Mouse (Mus musculus): ENCODE results near the gene Rnaseh2b. TPM values are rescaled to one million over a fixed set of nuclear protein-coding genes. Genes with fewer than 3 reads are reported as not detected.

Gene Rnaseh2b
- total and polyA plus RNA-seq, 3 experiments, result 21.2 to 63.7 (median 53.6) TPM

DNA sequence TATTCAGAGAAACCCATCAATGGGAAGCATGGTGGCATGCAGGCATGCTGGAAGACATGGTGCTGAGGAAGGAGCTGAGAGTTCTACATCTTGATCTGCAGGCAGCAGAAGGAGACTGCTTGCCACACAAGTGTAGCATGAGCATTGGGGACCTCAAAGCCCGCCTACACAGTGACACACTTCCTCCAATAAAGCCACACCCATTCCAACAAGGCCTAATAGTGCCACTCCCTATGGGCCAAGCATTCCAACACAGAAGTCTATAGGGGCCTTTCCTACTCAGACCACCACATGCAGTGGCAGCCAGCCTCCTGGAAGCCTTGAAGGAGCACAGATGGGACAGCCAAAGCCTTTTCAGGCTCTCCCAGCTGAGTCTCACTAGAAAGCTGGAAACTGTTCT lies 46.8 kb downstream of the Rnaseh2b start:
- Histone ChIP-seq H3K27ac (ENCODE audit: insufficient read depth, low read depth) (no peak overlapping the region), H3K9me3 (replicated peaks; ENCODE audit: low read length) (no peaks in the 10 kb centered on the region), H3K4me3 (replicated peaks in 1 of 3; ENCODE audit: low read depth in 2 of 3, low read length in 2 of 3, poor library complexity in 1 of 3) (no peak overlapping the region), H3K27me3 (replicated peaks) (no peaks in the 10 kb centered on the region), H3K9ac (ENCODE audit: insufficient read depth, low read depth) (no peak overlapping the region), H3K79me2 (replicated peaks; ENCODE audit: control insufficient read depth, extremely low read depth, insufficient read depth, poor library complexity, severe bottlenecking) (no peaks in the 10 kb centered on the region), H3K36me3 (replicated peaks in 1 of 2; ENCODE audit: control insufficient read depth in 1 of 2, insufficient read depth in 1 of 2, low read length in 1 of 2) (peaks cover 0 to 39% of the 10 kb centered on the region in 2 experiments), H3K4me2 (ENCODE audit: insufficient read depth, low read depth, poor library complexity, severe bottlenecking) (no peak overlapping the region), H3K4me1 (ENCODE audit: control insufficient read depth in 1 of 2, insufficient read depth in 2 of 2) (peaks cover 0 to 18% of the 10 kb centered on the region in 2 experiments; a peak in 2 of 4 replicates)
- in situ Hi-C loops (cut with MboI; ENCODE audit: low pct_ligation_motif_present, low pct_unique_long_range_greater_than_20kb, low sequenced_read_pairs), result no loop called here
- TF ChIP-seq IRF4 (IDR thresholded peaks at IDR 0.05; ENCODE audit: low read depth, low read length) (no peak), NELFE (IDR thresholded peaks at IDR 0.05; ENCODE audit: low read depth, low read length) (no peak), MAFK (IDR thresholded peaks at IDR 0.05; ENCODE audit: insufficient replicate concordance, low read length) (no peak), ETS1 (conservative IDR thresholded peaks at IDR 0.05; ENCODE audit: low read depth, low read length) (no peak), JUN (IDR thresholded peaks at IDR 0.05; ENCODE audit: insufficient read depth, low read depth, low read length) (no peak), MXI1 (IDR thresholded peaks at IDR 0.05; ENCODE audit: low read depth, low read length) (no peak), KAT2A (IDR thresholded peaks at IDR 0.05; ENCODE audit: insufficient replicate concordance, low read length) (no peak), RAD21 (IDR thresholded peaks at IDR 0.05; ENCODE audit: low read depth, low read length) (no peak), MEF2A (IDR thresholded peaks at IDR 0.05; ENCODE audit: borderline replicate concordance, low read depth, low read length) (no peak), MAZ (IDR thresholded peaks at IDR 0.05; ENCODE audit: low read depth, low read length) (no peak), TCF12 (IDR thresholded peaks at IDR 0.05; ENCODE audit: low read depth, low read length) (no peak), USF1 (IDR thresholded peaks at IDR 0.05; ENCODE audit: low read depth, low read length) (no peak), ZKSCAN1 (IDR thresholded peaks at IDR 0.05; ENCODE audit: borderline replicate concordance, low read depth, low read length) (no peak), CHD1 (IDR thresholded peaks at IDR 0.05; ENCODE audit: low read depth, low read length) (no peak)
- DNase-seq (ENCODE audit: extremely low read depth), result no peak
- dilution Hi-C loops (cut with MboI; ENCODE audit: extremely low pct_ligation_motif_present, extremely low pct_unique_long_range_greater_than_20kb, low sequenced_read_pairs), result no loop called here

DNA sequence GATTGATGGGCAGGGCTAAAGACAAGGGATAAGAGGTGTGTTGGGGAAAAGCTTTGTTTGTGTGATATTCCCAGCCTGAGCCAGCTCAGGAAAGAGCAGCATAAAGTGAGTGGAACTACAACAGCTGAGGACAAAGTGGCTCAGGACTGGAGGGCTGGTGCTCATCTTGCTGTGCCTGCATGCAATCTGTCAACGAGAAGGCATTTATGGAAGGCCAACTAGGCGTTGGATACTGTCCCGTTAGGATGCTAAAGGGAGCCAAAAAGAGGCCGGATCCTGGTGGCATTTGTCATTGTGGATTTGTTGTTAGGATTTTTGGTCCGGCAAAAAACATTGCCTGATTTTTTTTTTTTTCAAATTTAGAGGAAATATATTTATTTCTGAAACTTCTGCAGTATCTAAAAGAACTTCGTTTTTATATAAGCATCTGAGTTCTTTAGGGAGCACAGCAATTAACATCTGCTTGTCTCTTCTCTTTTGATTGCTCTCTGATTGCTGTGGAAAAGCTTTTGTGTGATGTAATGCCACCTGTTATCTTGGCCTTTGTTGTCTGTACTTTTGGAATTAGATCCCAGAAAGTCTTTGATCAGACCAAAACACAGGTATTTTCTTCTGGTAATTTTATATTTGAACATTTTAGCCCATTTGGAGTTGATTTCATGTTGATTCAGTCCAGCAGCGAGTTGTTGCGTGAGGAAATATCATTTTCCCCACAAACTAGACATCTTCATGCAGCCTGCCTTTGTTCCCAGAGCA lies 49.7 kb downstream of the Rnaseh2b start:
- Histone ChIP-seq H3K9me3 (replicated peaks; ENCODE audit: low read length) (no peaks in the 10 kb centered on the region), H3K27me3 (replicated peaks) (no peaks in the 10 kb centered on the region), H3K4me1 (ENCODE audit: control insufficient read depth in 1 of 2, insufficient read depth in 2 of 2) (peaks cover 0 to 30% of the 10 kb centered on the region in 2 experiments; a peak in 3 of 4 replicates), H3K4me2 (ENCODE audit: insufficient read depth, low read depth, poor library complexity, severe bottlenecking) (no peak overlapping the region), H3K4me3 (replicated peaks in 1 of 3; ENCODE audit: low read depth in 2 of 3, low read length in 2 of 3, poor library complexity in 1 of 3) (no peak overlapping the region), H3K79me2 (replicated peaks; ENCODE audit: control insufficient read depth, extremely low read depth, insufficient read depth, poor library complexity, severe bottlenecking) (no peaks in the 10 kb centered on the region), H3K36me3 (replicated peaks in 1 of 2; ENCODE audit: control insufficient read depth in 1 of 2, insufficient read depth in 1 of 2, low read length in 1 of 2) (peaks cover 0 to 37% of the 10 kb centered on the region in 2 experiments), H3K27ac (ENCODE audit: insufficient read depth, low read depth) (no peak overlapping the region), H3K9ac (ENCODE audit: insufficient read depth, low read depth) (no peak overlapping the region)
- dilution Hi-C loops (cut with MboI; ENCODE audit: extremely low pct_ligation_motif_present, extremely low pct_unique_long_range_greater_than_20kb, low sequenced_read_pairs), result no loop called here
- no peak for DNase-seq (ENCODE audit: extremely low read depth)
- TF ChIP-seq SIN3A (IDR thresholded peaks at IDR 0.05; ENCODE audit: low read length), result no peak
- no peak for TF ChIP-seq TCF12 (IDR thresholded peaks at IDR 0.05; ENCODE audit: low read depth, low read length)
- no peak for TF ChIP-seq E2F4 (IDR thresholded peaks at IDR 0.05; ENCODE audit: insufficient replicate concordance, low read depth, low read length)
- TF ChIP-seq TBP (conservative IDR thresholded peaks at IDR 0.05; ENCODE audit: low read depth, low read length), result no peak
- no peak for TF ChIP-seq NRF1 (IDR thresholded peaks at IDR 0.05; ENCODE audit: low read depth, low read length)
- in situ Hi-C loops (cut with MboI; ENCODE audit: low pct_ligation_motif_present, low pct_unique_long_range_greater_than_20kb, low sequenced_read_pairs), result no loop called here
